Mouse (Mus musculus): Measurements from ENCODE around the gene Hsf2.

Gene Hsf2

GRCm38 (mm10) chr10:57485908-57486541, at the start of gene Hsf2:
Gene Hsf2 (plus strand): TSS chr10:57486385.
- peak; percentile 95 for DNase-seq (ENCODE audit: extremely low spot score)

- DNase-seq (ENCODE audit: extremely low spot score) = no peak
Observed at GRCm38 (mm10) chr10:57437898-57438297, 48.3 kb upstream of the Hsf2 start.

GRCm38 (mm10) chr10:57441049-57441448, 45.1 kb upstream of the Hsf2 start:
- no peak for DNase-seq (ENCODE audit: extremely low spot score)

GRCm38 (mm10) chr10:57444392-57444791, 41.8 kb upstream of the Hsf2 start:
- no peak for DNase-seq (ENCODE audit: extremely low spot score)

- no peak for DNase-seq (ENCODE audit: extremely low spot score)
Observed at GRCm38 (mm10) chr10:57445655-57446054, 40.5 kb upstream of the Hsf2 start.

GRCm38 (mm10) chr10:57447657-57448050, 38.5 kb upstream of the Hsf2 start:
- no peak for DNase-seq (ENCODE audit: extremely low spot score)

GRCm38 (mm10) chr10:57448051-57448716, 38.0 kb upstream of the Hsf2 start:
- peak; percentile 79 for DNase-seq (ENCODE audit: extremely low spot score)

- DNase-seq (ENCODE audit: extremely low spot score) = peak; percentile 38
Observed at GRCm38 (mm10) chr10:57463298-57463697, 22.9 kb upstream of the Hsf2 start.

- no peak for DNase-seq (ENCODE audit: extremely low spot score)
Observed at GRCm38 (mm10) chr10:57465768-57466167, 20.4 kb upstream of the Hsf2 start.

GRCm38 (mm10) chr10:57477121-57477843, 8.9 kb upstream of the Hsf2 start:
- no peak for DNase-seq (ENCODE audit: extremely low spot score)

- DNase-seq (ENCODE audit: extremely low spot score) = no peak
Observed at GRCm38 (mm10) chr10:57481717-57482116, 4.5 kb upstream of the Hsf2 start.

- DNase-seq (ENCODE audit: extremely low spot score) = no peak
Observed at GRCm38 (mm10) chr10:57484741-57485140, 1.4 kb upstream of the Hsf2 start.

GRCm38 (mm10) chr10:57486542-57487071, 422 bp downstream of the Hsf2 start:
- peak; percentile 76 for DNase-seq (ENCODE audit: extremely low spot score)

GRCm38 (mm10) chr10:57487201-57487600, 1.0 kb downstream of the Hsf2 start:
- DNase-seq (ENCODE audit: extremely low spot score) = peak; percentile 52

- DNase-seq (ENCODE audit: extremely low spot score) = no peak
Observed at GRCm38 (mm10) chr10:57488591-57488990, 2.4 kb downstream of the Hsf2 start.

- DNase-seq (ENCODE audit: extremely low spot score) = no peak
Observed at GRCm38 (mm10) chr10:57492050-57492449, 5.9 kb downstream of the Hsf2 start.

- no peak for DNase-seq (ENCODE audit: extremely low spot score)
Observed at GRCm38 (mm10) chr10:57499414-57500156, 13.4 kb downstream of the Hsf2 start.

- no peak for DNase-seq (ENCODE audit: extremely low spot score)
Observed at GRCm38 (mm10) chr10:57514616-57515015, 28.4 kb downstream of the Hsf2 start.

GRCm38 (mm10) chr10:57515278-57515677, 29.1 kb downstream of the Hsf2 start:
- DNase-seq (ENCODE audit: extremely low spot score) = no peak

GRCm38 (mm10) chr10:57526469-57526868, 40.3 kb downstream of the Hsf2 start:
- DNase-seq (ENCODE audit: extremely low spot score) = no peak

- DNase-seq (ENCODE audit: extremely low spot score) = no peak
Observed at GRCm38 (mm10) chr10:57531076-57531475, 44.9 kb downstream of the Hsf2 start.

All from embryo, embryonic 9.5 days (tissue).